Mouse (Mus musculus): ENCODE measurements around the gene Serping1. TPM values are rescaled to one million over a fixed set of nuclear protein-coding genes. Genes with fewer than 3 reads are reported as not detected.

Gene Serping1
- total RNA-seq (2014; rRNA removed), result 298 and 437 TPM in 2 replicates
- 979 and 1,033 TPM in 2 replicates for polyA plus RNA-seq (2012; rRNA removed)

GRCm38 (mm10) chr2:84775241-84775640 is at the start of gene Serping1:
Gene Serping1, minus strand, starts transcription at chr2:84775444.
- Histone ChIP-seq H3K36me3 (ENCODE audit: control insufficient read depth, insufficient read depth, low read length) (peaks cover 21% of the 10 kb centered on the region), H3K4me1 (ENCODE audit: control insufficient read depth, insufficient read depth, low read length) (peaks cover 11% of the 10 kb centered on the region; the same call in 1 of the 2 replicates), H3K27me3 (ENCODE audit: control insufficient read depth, insufficient read depth, low read length) (no peaks in the 10 kb centered on the region), H3K9ac (ENCODE audit: low read depth, low read length) (peak within 1 kb of the TSS; percentile 61), H3K4me3 (ENCODE audit: insufficient read depth, low read depth, low read length) (peak within 1 kb of the TSS; percentile 64), H3K79me2 (ENCODE audit: control insufficient read depth, insufficient read depth, low read length) (peaks cover 7% of the 10 kb centered on the region; the same call in 1 of the 2 replicates), H3K27ac (replicated peaks; ENCODE audit: insufficient read depth, low read depth, low read length) (peak within 1 kb of the TSS; percentile 96)
- 0 out of 2 replicates have a peak, but pooled peaks have one; percentile 9 for TF ChIP-seq POLR2A (IDR thresholded peaks at IDR 0.05; ENCODE audit: extremely low read depth, insufficient read depth, low read length)
- TF ChIP-seq CTCF (IDR thresholded peaks at IDR 0.05; ENCODE audit: low read depth, low read length), result no peak
- DNase-seq (ENCODE audit: extremely low read depth, low read depth, low spot score), result peak; percentile 91
- 10% methylated on average over 9 of the region's 9 CpGs for WGBS

- no peak overlapping the region for H3K9ac ChIP-seq (ENCODE audit: low read depth, low read length)
- H3K36me3 ChIP-seq (ENCODE audit: control insufficient read depth, insufficient read depth, low read length), result no peaks in the 10 kb centered on the region
- no peak for DNase-seq (ENCODE audit: extremely low read depth, low read depth, low spot score)
- TF ChIP-seq CTCF (IDR thresholded peaks at IDR 0.05; ENCODE audit: low read depth, low read length) (no peak), POLR2A (IDR thresholded peaks at IDR 0.05; ENCODE audit: extremely low read depth, insufficient read depth, low read length) (no peak)
- no peak overlapping the region for H3K27ac ChIP-seq (replicated peaks; ENCODE audit: insufficient read depth, low read depth, low read length)
- no peak overlapping the region for H3K4me3 ChIP-seq (ENCODE audit: insufficient read depth, low read depth, low read length)
- peaks cover 4% of the 10 kb centered on the region; the same call in 1 of the 2 replicates for H3K4me1 ChIP-seq (ENCODE audit: control insufficient read depth, insufficient read depth, low read length)
- no peaks in the 10 kb centered on the region for H3K27me3 ChIP-seq (ENCODE audit: control insufficient read depth, insufficient read depth, low read length)
- whole genome bisulfite sequencing, result 41% methylated on average over 2 of the region's 2 CpGs
- no peaks in the 10 kb centered on the region for H3K79me2 ChIP-seq (ENCODE audit: control insufficient read depth, insufficient read depth, low read length)
Measured at GRCm38 (mm10) chr2:84823237-84823636, 48.0 kb upstream of the Serping1 start.

DNA sequence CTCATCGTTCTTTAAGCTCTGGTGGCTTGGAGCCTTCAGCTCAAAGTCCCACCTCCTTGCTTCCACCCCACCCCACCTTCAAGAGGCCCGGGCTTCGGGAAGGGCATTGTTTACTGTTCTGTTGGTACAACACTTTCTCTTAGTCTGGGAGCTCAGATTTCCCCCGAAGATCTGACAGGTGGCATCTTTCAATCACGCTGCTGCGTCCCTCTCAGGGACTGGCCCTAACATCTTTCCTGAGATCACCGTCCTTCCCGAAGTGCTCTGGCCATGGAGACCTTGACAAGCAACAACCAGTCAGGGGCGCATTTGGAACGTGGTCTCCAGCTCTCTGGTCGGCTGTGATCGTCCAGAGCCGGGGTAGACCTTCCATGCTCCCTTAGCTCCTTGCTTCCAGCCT is 47.3 kb upstream of the Serping1 start, which contains the start of gene Smtnl1:
Smtnl1 (minus strand) TSS at position 101 of the 400 bp plus-strand sequence.
- Histone ChIP-seq H3K79me2 (ENCODE audit: control insufficient read depth, insufficient read depth, low read length) (no peaks in the 10 kb centered on the region), H3K4me3 (ENCODE audit: insufficient read depth, low read depth, low read length) (no peak within 1 kb of the TSS), H3K9ac (ENCODE audit: low read depth, low read length) (no peak within 1 kb of the TSS), H3K4me1 (ENCODE audit: control insufficient read depth, insufficient read depth, low read length) (peaks cover 2% of the 10 kb centered on the region; the same call in 1 of the 2 replicates), H3K27me3 (ENCODE audit: control insufficient read depth, insufficient read depth, low read length) (no peaks in the 10 kb centered on the region), H3K36me3 (ENCODE audit: control insufficient read depth, insufficient read depth, low read length) (no peaks in the 10 kb centered on the region), H3K27ac (replicated peaks; ENCODE audit: insufficient read depth, low read depth, low read length) (no peak within 1 kb of the TSS)
- TF ChIP-seq CTCF (IDR thresholded peaks at IDR 0.05; ENCODE audit: low read depth, low read length) (no peak), POLR2A (IDR thresholded peaks at IDR 0.05; ENCODE audit: extremely low read depth, insufficient read depth, low read length) (no peak)
- DNase-seq (ENCODE audit: extremely low read depth, low read depth, low spot score), result no peak
- 44% methylated on average over 13 of the region's 13 CpGs for WGBS

DNA sequence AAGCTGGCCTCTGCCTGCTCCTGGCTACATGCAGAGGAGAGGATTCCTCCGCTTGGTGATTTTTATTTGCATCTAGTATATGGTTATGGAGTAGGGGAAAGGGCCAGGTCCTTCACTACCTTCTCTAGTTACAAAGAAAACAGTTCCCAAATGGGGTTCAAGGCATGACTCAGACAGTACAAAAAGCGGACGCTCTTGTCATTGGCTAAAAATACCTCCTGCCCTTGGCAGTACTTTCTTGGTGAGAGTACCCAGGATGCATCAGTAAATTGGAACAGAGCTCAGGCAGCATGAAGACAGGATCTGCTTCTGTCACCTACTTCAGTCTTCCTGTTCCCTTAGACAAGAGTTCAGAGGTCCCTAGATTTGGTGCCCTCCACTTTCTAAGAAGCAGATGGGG is 44.6 kb upstream of the Serping1 start:
- H3K27me3 ChIP-seq (ENCODE audit: control insufficient read depth, insufficient read depth, low read length), result no peaks in the 10 kb centered on the region
- WGBS, result 69% methylated on average over 3 of the region's 3 CpGs

GRCm38 (mm10) chr2:84812676-84813075 is 37.4 kb upstream of the Serping1 start:
- H3K36me3 ChIP-seq (ENCODE audit: control insufficient read depth, insufficient read depth, low read length), result peaks cover 5% of the 10 kb centered on the region; the same call in 1 of the 2 replicates
- no peak overlapping the region for H3K9ac ChIP-seq (ENCODE audit: low read depth, low read length)
- no peak overlapping the region for H3K27ac ChIP-seq (replicated peaks; ENCODE audit: insufficient read depth, low read depth, low read length)
- WGBS, result 93% methylated on average over 6 of the region's 6 CpGs
- peaks cover 3% of the 10 kb centered on the region for H3K4me1 ChIP-seq (ENCODE audit: control insufficient read depth, insufficient read depth, low read length)
- H3K4me3 ChIP-seq (ENCODE audit: insufficient read depth, low read depth, low read length), result no peak overlapping the region
- TF ChIP-seq CTCF (IDR thresholded peaks at IDR 0.05; ENCODE audit: low read depth, low read length) (no peak), POLR2A (IDR thresholded peaks at IDR 0.05; ENCODE audit: extremely low read depth, insufficient read depth, low read length) (no peak)
- no peaks in the 10 kb centered on the region for H3K27me3 ChIP-seq (ENCODE audit: control insufficient read depth, insufficient read depth, low read length)
- no peaks in the 10 kb centered on the region for H3K79me2 ChIP-seq (ENCODE audit: control insufficient read depth, insufficient read depth, low read length)
- no peak for DNase-seq (ENCODE audit: extremely low read depth, low read depth, low spot score)

More for the DNA sequence above, 44.6 kb upstream of the Serping1 start:
- no peaks in the 10 kb centered on the region for H3K36me3 ChIP-seq (ENCODE audit: control insufficient read depth, insufficient read depth, low read length)
- TF ChIP-seq POLR2A (IDR thresholded peaks at IDR 0.05; ENCODE audit: extremely low read depth, insufficient read depth, low read length) (no peak), CTCF (IDR thresholded peaks at IDR 0.05; ENCODE audit: low read depth, low read length) (no peak)
- H3K4me3 ChIP-seq (ENCODE audit: insufficient read depth, low read depth, low read length), result no peak overlapping the region
- H3K79me2 ChIP-seq (ENCODE audit: control insufficient read depth, insufficient read depth, low read length), result no peaks in the 10 kb centered on the region
- no peak overlapping the region for H3K9ac ChIP-seq (ENCODE audit: low read depth, low read length)
- H3K27ac ChIP-seq (replicated peaks; ENCODE audit: insufficient read depth, low read depth, low read length), result no peak overlapping the region
- DNase-seq (ENCODE audit: extremely low read depth, low read depth, low spot score), result no peak
- no peaks in the 10 kb centered on the region for H3K4me1 ChIP-seq (ENCODE audit: control insufficient read depth, insufficient read depth, low read length)

- peaks cover 5% of the 10 kb centered on the region; the same call in 1 of the 2 replicates for H3K36me3 ChIP-seq (ENCODE audit: control insufficient read depth, insufficient read depth, low read length)
- H3K9ac ChIP-seq (ENCODE audit: low read depth, low read length), result no peak overlapping the region
- no peaks in the 10 kb centered on the region for H3K27me3 ChIP-seq (ENCODE audit: control insufficient read depth, insufficient read depth, low read length)
- peaks cover 3% of the 10 kb centered on the region for H3K4me1 ChIP-seq (ENCODE audit: control insufficient read depth, insufficient read depth, low read length)
- no peak for TF ChIP-seq CTCF (IDR thresholded peaks at IDR 0.05; ENCODE audit: low read depth, low read length)
- no peak for TF ChIP-seq POLR2A (IDR thresholded peaks at IDR 0.05; ENCODE audit: extremely low read depth, insufficient read depth, low read length)
- H3K27ac ChIP-seq (replicated peaks; ENCODE audit: insufficient read depth, low read depth, low read length), result no peak overlapping the region
- no peak for DNase-seq (ENCODE audit: extremely low read depth, low read depth, low spot score)
- H3K4me3 ChIP-seq (ENCODE audit: insufficient read depth, low read depth, low read length), result no peak overlapping the region
- H3K79me2 ChIP-seq (ENCODE audit: control insufficient read depth, insufficient read depth, low read length), result no peaks in the 10 kb centered on the region
- WGBS, result 59% methylated on average over 7 of the region's 7 CpGs
Measured at GRCm38 (mm10) chr2:84811880-84812279, 36.6 kb upstream of the Serping1 start.

Data from liver, adult 2 months (tissue).